Mouse (Mus musculus): ENCODE results near the gene Tfec.

DNA sequence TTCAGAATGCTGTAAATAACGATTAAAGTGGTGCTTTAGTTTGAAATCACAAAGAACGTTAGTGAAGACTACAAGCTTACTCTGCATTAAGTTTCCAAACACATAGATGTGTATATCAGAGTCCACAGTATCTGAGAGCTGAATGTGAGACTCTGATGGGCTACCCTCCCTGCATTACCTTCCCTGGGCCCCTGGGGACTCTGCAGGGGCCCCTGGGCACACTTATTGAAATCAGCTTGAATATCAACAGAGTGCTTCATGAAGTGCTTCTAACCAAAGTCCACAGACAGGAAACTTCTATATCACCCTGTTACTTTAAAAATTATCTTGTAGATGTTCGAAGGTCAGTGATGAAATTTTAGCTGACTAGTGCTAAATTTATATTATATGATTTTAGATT, 36.2 kb downstream of the Tfec start:
- TF ChIP-seq CTCF (IDR thresholded peaks at IDR 0.05; ENCODE audit: low read depth, low read length) = no peak
- no peak for TF ChIP-seq GATA1 (IDR thresholded peaks at IDR 0.05; ENCODE audit: borderline replicate concordance, low read length)
- TF ChIP-seq TAL1 (conservative IDR thresholded peaks at IDR 0.05; ENCODE audit: low read depth, low read length) = no peak
- TF ChIP-seq POLR2AphosphoS5 (IDR thresholded peaks at IDR 0.05; ENCODE audit: insufficient replicate concordance, low read depth, low read length) = no peak
